Mouse (Mus musculus) embryonic facial prominence, embryonic 12.5 days (tissue): ENCODE results near the gene Cldn15. TPM values are rescaled to one million over a fixed set of nuclear protein-coding genes. Genes with fewer than 3 reads are reported as not detected.

Experiments
- ATAC-seq: fragments of 200-750 bp; cut with Nextera tagmentation; 2 replicates; pipeline ENCODE4 v1.8.0; 2017; ENCODE audit not compliant: insufficient number of reproducible peaks, insufficient read depth, low FRiP score, low TSS enrichment
- H3K27ac ChIP-seq: fragments of 300-500 bp; sonication (generic); 2 replicates; pipeline ENCODE4 v1.5.1; 2016; ENCODE audit warnings: mild to moderate bottlenecking
- H3K27me3 ChIP-seq: fragments of 300-500 bp; sonication (generic); 2 replicates; pipeline ENCODE4 v1.6.1; 2016; ENCODE audit warnings: mild to moderate bottlenecking, moderate library complexity
- H3K36me3 ChIP-seq: fragments of 300-500 bp; sonication (generic); 2 replicates; pipeline ENCODE4 v1.6.1; 2016; ENCODE audit warnings: mild to moderate bottlenecking
- H3K4me1 ChIP-seq: fragments of 300-500 bp; sonication (generic); 2 replicates; pipeline ENCODE4 v1.6.1; 2016
- H3K4me2 ChIP-seq: fragments of 300-500 bp; sonication (generic); replicated peaks from 2 replicates; pipeline ENCODE4 v1.6.1; 2016; ENCODE audit warnings: mild to moderate bottlenecking, moderate library complexity
- H3K4me3 ChIP-seq: fragments of 300-500 bp; sonication (generic); 2 replicates; pipeline ENCODE4 v1.5.1; 2016; ENCODE audit warnings: mild to moderate bottlenecking
- H3K9ac ChIP-seq: fragments of 300-500 bp; sonication (generic); 2 replicates; pipeline ENCODE4 v1.6.1; 2016; ENCODE audit warnings: mild to moderate bottlenecking, moderate library complexity
- H3K9me3 ChIP-seq: fragments of 300-500 bp; sonication (generic); 2 replicates; pipeline ENCODE4 v1.6.1; 2016; ENCODE audit warnings: mild to moderate bottlenecking, moderate library complexity
- WGBS: fragments of 180-500 bp; shearing (Covaris S2); methylation state at CpG from one replicate; pipeline ENCODE4 v1.1.7; 2016; 5-methylcytosine and 5-hydroxymethylcytosine counted together
- polyA plus RNA-seq: library from polyadenylated mRNA; unstranded; fragments of >200 nt; fragmentation: Nextera tagmentation; extraction: Ambion mirVana; gene quantifications from 2 replicates; pipeline ENCODE4 v1.2.1, GENCODE M21; 2016

Cldn15 gene
- polyA plus RNA-seq, 1 experiment from 2014 or later = 0.17 TPM

DNA sequence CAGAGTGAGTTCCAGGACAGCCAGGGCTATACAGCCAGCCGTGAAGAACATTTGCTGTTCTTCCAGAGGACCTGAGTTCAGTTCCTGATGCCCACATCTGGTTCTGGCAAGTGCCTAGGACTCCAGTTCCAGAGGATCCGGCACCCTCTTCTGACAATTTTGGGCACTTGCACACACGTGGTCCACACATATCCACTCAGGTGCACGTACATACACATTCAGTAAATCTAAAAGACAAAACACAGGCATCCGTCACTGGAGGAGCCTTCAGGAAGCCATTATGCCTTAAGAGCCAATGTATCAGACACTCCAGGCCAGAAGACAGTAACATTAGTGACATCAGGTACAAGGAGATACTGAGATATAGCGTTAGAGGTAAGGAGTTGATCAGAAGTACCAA, 15.9 kb upstream of the Cldn15 start:
- Histone ChIP-seq H3K27me3 (no peaks in the 10 kb centered on the region), H3K9ac (no peak overlapping the region), H3K27ac (no peak overlapping the region), H3K4me2 (no peak overlapping the region), H3K36me3 (0 out of 2 replicates have a peak, but pooled peaks cover under 1% of the 10 kb centered on the region), H3K4me1 (peaks cover 15% of the 10 kb centered on the region), H3K4me3 (no peak overlapping the region), H3K9me3 (no peaks in the 10 kb centered on the region)
- 94% methylated on average over 6 of the region's 6 CpGs for WGBS
- no peak for ATAC-seq

DNA sequence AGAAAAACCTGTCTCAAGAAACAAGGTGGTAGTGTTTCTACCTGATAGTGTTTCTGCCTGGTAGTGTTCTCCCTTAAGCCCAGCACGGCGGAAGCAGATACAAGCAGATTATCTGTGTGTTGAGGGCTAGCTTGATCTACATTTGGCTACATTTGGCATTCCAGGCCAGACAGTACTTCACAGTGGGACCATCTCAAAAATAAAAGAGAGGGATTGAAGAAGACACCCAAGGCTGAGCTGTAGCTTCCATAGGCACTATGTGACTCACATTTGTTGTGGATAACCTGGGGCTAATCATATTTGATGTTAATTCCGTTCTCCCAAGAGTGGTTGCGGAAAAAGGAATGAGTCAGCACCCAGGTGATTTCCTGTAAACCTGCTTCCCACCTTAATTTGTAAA, 14.3 kb upstream of the Cldn15 start:
- ATAC-seq = no peak
- 0 out of 2 replicates have a peak, but pooled peaks cover 4% of the 10 kb centered on the region for H3K36me3 ChIP-seq
- H3K27me3 ChIP-seq = no peaks in the 10 kb centered on the region
- no peak overlapping the region for H3K4me2 ChIP-seq
- no peaks in the 10 kb centered on the region for H3K9me3 ChIP-seq
- H3K4me3 ChIP-seq = no peak overlapping the region
- no peak overlapping the region for H3K9ac ChIP-seq
- peaks cover 15% of the 10 kb centered on the region for H3K4me1 ChIP-seq
- no peak overlapping the region for H3K27ac ChIP-seq
- WGBS = 79% methylated on average over 4 of the region's 4 CpGs

DNA sequence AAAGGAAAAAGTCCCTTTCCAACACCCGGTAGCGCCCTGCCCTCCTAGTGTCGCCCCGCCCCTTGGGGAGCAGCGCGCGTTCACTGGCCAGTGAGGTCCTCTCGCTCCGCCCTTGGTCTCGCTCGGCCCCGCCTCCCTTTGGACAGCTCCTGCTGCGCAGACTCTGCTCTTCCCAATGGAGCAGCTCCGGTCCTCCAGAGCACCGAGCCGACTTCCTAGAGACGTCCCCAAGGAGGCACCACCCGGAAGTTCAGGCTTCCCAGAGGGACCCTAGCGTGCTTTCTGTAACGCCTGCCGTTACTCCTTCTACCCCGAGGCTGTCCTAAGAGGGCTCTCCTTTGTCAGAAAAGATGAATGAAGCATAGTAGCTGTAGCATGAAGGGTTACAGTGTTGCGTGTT, 13.4 kb upstream of the Cldn15 start, which contains the start of gene Fis1:
Fis1 (plus strand) TSS at position 261 of the 400 bp plus-strand sequence.
- Histone ChIP-seq H3K4me2 (peak within 1 kb of the TSS; percentile 77), H3K27me3 (no peaks in the 10 kb centered on the region), H3K9me3 (no peaks in the 10 kb centered on the region), H3K4me3 (peak within 1 kb of the TSS; percentile 62), H3K27ac (peak within 1 kb of the TSS; percentile 17; the same call in 1 of the 2 replicates), H3K36me3 (0 out of 2 replicates have a peak, but pooled peaks cover 11% of the 10 kb centered on the region), H3K4me1 (peaks cover 15% of the 10 kb centered on the region), H3K9ac (peak within 1 kb of the TSS; percentile 64)
- WGBS = under 1% methylated on average over 23 of the region's 23 CpGs
- ATAC-seq = peak; percentile 97

DNA sequence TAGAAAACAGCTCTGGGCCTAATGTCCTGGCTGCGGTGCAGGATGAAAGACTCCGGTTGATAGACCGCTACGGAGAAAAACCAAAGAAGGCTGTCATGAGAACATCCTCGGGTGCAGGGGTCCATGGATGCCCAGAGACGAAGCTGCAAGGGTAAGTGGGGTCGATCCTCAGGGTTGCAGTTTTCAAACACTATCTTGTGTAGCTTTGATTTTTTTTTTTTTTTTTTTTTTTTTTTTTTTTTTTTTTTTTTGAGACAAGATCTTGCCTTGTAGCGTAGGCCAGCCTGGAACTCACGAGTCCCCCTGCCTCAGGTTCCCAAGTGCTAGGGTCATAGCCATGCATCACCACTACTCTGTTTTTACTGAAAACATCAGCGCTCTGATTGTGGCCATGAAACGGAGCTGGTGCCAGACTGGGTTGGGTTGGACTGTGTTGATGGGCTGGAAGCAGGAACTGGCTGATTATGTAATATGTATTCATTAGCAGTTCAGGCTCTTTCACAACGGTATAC, 12.9 kb upstream of the Cldn15 start:
- H3K4me3 ChIP-seq = peak overlapping the region; percentile 62
- 0 out of 2 replicates have a peak, but pooled peaks cover 11% of the 10 kb centered on the region for H3K36me3 ChIP-seq
- H3K27ac ChIP-seq = no peak overlapping the region
- H3K9me3 ChIP-seq = no peaks in the 10 kb centered on the region
- no peaks in the 10 kb centered on the region for H3K27me3 ChIP-seq
- peaks cover 15% of the 10 kb centered on the region for H3K4me1 ChIP-seq
- peak overlapping the region; percentile 64 for H3K9ac ChIP-seq
- no peak for ATAC-seq
- peak overlapping the region; percentile 77 for H3K4me2 ChIP-seq
- WGBS = 2% methylated on average over 12 of the region's 12 CpGs

DNA sequence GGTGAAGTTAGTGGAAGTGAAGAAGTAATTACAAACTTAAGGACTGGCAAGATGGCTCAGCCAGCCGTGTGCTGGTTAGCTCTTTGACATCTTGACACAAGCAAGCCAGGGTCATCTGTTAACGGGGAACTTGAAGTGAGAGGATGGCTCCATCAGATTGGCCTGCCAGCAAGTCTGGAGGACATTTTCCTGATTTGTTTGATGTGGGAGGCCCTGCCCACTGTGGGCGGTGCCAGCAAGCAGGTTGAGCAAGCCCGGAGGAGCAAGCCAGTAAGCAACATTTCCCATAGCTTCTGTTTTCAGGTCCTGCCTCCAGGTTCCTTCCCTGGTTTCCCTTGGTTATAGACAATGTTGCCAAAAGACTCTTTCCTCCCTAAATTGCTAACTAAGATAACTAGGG, 10.8 kb upstream of the Cldn15 start:
- H3K4me2 ChIP-seq = no peak overlapping the region
- H3K4me1 ChIP-seq = peaks cover 15% of the 10 kb centered on the region
- H3K9me3 ChIP-seq = no peaks in the 10 kb centered on the region
- WGBS = 79% methylated on average over 4 of the region's 4 CpGs
- no peak overlapping the region for H3K9ac ChIP-seq
- no peak overlapping the region for H3K4me3 ChIP-seq
- no peaks in the 10 kb centered on the region for H3K27me3 ChIP-seq
- peaks cover 12% of the 10 kb centered on the region; the same call in 1 of the 2 replicates for H3K36me3 ChIP-seq
- H3K27ac ChIP-seq = no peak overlapping the region
- no peak for ATAC-seq

DNA sequence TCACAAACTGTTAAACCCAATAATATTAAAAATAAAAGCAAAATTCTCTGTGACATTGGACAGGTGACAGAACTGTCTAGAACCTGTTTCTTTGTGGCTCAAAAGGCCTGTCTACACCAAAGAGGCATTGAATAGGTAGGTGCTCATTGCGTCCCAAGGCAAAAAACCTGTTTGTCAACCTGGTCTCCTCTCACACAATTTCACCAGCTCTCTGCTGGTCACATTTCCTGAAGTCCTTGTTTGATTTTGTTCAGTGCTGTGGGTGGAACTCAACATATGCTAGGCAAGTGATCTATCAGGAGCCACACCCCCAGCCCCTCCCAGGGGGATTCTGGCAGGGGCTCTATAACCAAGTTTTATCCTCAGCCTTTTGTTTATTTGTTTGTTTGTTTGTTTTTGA, 9.2 kb upstream of the Cldn15 start:
- Histone ChIP-seq H3K9ac (no peak overlapping the region), H3K4me1 (peaks cover 15% of the 10 kb centered on the region), H3K27ac (no peak overlapping the region), H3K27me3 (no peaks in the 10 kb centered on the region), H3K4me2 (no peak overlapping the region), H3K4me3 (no peak overlapping the region), H3K36me3 (peaks cover 15% of the 10 kb centered on the region; the same call in 1 of the 2 replicates), H3K9me3 (no peaks in the 10 kb centered on the region)
- 91% methylated on average over 1 of the region's 1 CpGs for WGBS
- no peak for ATAC-seq

DNA sequence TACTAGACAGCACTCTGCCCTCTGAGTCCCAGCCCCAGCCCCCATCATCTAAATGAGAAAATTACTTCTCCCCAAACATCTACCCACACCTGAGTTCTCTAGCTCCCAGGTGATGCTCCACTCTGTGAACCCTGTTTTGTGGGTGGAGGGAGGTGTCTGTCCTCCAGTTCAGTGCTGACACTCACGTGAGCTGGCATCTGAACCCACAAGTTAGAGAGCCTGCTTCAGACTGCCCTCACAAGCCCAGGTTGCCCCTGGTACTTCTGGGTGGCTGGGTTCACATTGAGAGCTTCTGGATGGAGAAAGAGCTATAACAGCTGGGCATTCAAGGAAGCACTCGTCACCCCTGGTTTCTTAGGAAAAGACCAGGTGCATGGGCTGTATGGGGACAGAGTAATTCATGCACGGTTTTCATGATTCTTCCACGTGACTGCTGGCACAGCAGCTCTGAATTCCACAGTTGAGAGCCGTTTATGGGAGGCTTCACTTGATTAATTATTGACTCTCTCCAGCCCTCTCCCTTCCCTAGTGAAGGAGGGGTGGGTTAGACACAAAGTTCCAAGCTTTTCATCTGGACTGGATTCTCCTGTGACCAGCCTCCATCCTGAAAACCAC, 7.3 kb upstream of the Cldn15 start:
- Histone ChIP-seq H3K27me3 (no peaks in the 10 kb centered on the region), H3K9me3 (no peaks in the 10 kb centered on the region), H3K27ac (no peak overlapping the region), H3K4me3 (no peak overlapping the region), H3K4me1 (peaks cover 17% of the 10 kb centered on the region), H3K36me3 (peaks cover 26% of the 10 kb centered on the region), H3K4me2 (no peak overlapping the region), H3K9ac (no peak overlapping the region)
- ATAC-seq = no peak
- 86% methylated on average over 5 of the region's 5 CpGs for WGBS

DNA sequence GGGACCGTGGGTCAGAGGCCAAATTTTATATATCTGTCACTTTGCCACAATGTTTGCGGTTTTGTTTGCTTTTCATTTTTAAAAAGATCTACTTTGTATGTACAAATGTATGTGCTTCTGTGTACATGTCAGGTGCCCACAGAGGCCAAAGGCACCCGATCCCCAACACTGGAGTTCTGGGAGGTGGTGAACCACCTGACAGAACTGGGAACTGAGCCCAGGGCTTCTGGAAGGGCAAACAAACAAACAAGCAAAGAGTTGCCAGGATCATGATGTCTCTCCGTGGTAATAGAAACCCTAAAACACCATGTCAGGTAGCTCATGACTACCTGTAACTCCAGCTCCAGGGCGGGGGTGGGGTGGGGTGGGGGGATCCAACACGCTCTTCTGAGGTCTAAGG, 6.4 kb upstream of the Cldn15 start:
- no peak overlapping the region for H3K27ac ChIP-seq
- no peak overlapping the region for H3K4me3 ChIP-seq
- ATAC-seq = no peak
- peaks cover 9% of the 10 kb centered on the region; the same call in 1 of the 2 replicates for H3K4me1 ChIP-seq
- whole genome bisulfite sequencing = 89% methylated on average over 6 of the region's 6 CpGs
- H3K36me3 ChIP-seq = peaks cover 36% of the 10 kb centered on the region
- no peaks in the 10 kb centered on the region for H3K9me3 ChIP-seq
- H3K27me3 ChIP-seq = no peaks in the 10 kb centered on the region
- H3K9ac ChIP-seq = no peak overlapping the region
- H3K4me2 ChIP-seq = no peak overlapping the region

DNA sequence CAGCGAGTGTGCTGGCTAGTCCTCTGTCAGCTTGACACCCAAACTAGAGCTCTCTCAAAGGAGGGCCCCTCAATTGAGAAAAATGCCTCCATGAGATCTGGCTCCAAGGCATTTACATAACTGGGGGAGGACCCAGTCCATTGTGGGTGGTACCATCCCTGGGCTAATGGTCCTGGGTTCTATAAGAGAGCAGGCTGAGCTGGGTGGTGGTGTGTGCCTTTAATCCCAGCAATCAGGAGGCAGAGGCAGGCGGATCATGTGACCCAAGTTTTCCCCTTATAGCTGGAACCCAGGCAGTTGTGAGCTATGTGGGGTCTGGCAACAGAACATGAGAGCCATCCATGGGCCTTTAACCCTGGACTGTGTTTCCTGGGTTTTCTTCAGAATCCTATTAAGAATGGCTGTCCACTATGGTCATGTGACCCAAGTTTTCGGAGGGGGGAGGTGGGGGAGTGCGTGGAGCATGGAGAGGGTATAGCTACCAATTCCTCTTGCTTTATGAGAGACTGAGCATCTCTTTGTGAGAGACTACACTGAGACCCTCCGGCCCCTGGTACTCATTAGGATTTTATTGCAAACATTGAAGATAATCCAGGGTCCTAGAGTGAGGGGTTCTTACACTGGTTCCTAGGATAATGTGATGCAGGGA, 5.0 kb upstream of the Cldn15 start:
- Histone ChIP-seq H3K4me2 (peak overlapping the region; percentile 82), H3K9me3 (no peaks in the 10 kb centered on the region), H3K4me1 (peaks cover 5% of the 10 kb centered on the region; the same call in 1 of the 2 replicates), H3K9ac (peak overlapping the region; percentile 73), H3K27me3 (no peaks in the 10 kb centered on the region), H3K27ac (peak overlapping the region; percentile 84), H3K36me3 (peaks cover 45% of the 10 kb centered on the region), H3K4me3 (peak overlapping the region; percentile 70)
- 23% methylated on average over 5 of the region's 5 CpGs for WGBS
- peak; percentile 1; the same call in 1 of the 2 replicates for ATAC-seq

DNA sequence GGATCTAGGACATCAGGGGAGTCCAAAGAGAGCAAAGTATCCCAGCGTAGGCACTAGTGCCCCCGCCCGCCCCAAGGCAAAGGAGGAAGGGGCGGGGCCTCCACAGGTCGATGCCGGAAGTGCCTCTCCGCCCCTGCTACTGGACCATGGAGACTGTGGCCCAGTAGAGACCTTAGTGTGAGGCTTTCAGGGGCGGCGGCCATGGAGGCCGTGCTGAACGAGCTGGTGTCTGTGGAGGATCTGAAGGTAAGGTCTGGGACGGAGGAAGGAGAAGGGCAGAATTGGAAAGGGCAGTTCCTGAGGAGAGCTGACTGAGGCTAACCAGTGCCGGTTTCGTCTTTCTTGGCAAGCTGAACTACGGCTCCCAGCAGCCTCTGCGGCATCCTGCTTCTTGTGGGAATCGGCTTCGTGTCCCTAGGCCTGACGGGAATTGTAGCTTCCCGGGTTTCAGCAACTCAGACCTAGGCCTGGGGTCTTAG, 4.4 kb upstream of the Cldn15 start:
- Histone ChIP-seq H3K9ac (peak overlapping the region; percentile 73), H3K4me3 (peak overlapping the region; percentile 70), H3K4me2 (peak overlapping the region; percentile 82), H3K36me3 (peaks cover 51% of the 10 kb centered on the region), H3K4me1 (peaks cover 5% of the 10 kb centered on the region; the same call in 1 of the 2 replicates), H3K27ac (peak overlapping the region; percentile 84), H3K9me3 (no peaks in the 10 kb centered on the region), H3K27me3 (no peaks in the 10 kb centered on the region)
- ATAC-seq = peak; percentile 86
- WGBS = under 1% methylated on average over 20 of the region's 20 CpGs

DNA sequence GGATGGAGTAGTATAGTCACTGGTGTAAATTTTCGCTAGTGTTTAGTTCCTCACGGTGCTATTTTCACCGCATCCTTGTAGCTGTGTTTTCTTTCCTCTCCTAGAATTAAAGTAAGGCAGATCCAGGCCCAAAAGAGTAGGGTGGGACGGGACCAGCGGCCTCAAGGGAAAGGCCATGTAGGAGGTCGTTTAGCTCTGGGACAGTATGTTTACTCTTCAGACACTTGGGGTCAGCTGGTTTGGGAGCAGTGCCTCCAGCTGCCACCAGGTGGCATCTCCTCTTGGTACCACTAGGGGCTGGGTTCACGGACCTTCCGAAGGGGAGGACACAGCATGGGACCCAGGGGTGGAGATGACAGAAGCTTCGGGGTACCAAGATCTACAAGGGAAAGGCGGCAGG, 3.9 kb upstream of the Cldn15 start:
- ATAC-seq = peak; percentile 12; the same call in 1 of the 2 replicates
- peaks cover 53% of the 10 kb centered on the region for H3K36me3 ChIP-seq
- H3K27ac ChIP-seq = peak overlapping the region; percentile 84
- 1% methylated on average over 10 of the region's 10 CpGs for WGBS
- no peaks in the 10 kb centered on the region for H3K9me3 ChIP-seq
- peaks cover 5% of the 10 kb centered on the region; the same call in 1 of the 2 replicates for H3K4me1 ChIP-seq
- no peaks in the 10 kb centered on the region for H3K27me3 ChIP-seq
- peak overlapping the region; percentile 70 for H3K4me3 ChIP-seq
- H3K4me2 ChIP-seq = peak overlapping the region; percentile 82
- peak overlapping the region; percentile 73 for H3K9ac ChIP-seq
